Mouse (Mus musculus): ENCODE data around the gene Phyhipl. TPM values are rescaled to one million over a fixed set of nuclear protein-coding genes. Genes with fewer than 3 reads are reported as not detected.

Gene Phyhipl
- polyA plus RNA-seq, 1 experiment from 2014 or later, result 1.0 TPM

- Histone ChIP-seq H3K4me2 (peak overlapping the region; percentile 98), H3K9me3 (ENCODE audit: low read depth, low read length) (no peaks in the 10 kb centered on the region), H3K27me3 (ENCODE audit: insufficient read depth, low read length) (peaks cover 26% of the 10 kb centered on the region), H3K27ac (ENCODE audit: low read depth) (no peak overlapping the region), H3K4me1 (ENCODE audit: insufficient read depth) (no peaks in the 10 kb centered on the region), H3K36me3 (ENCODE audit: insufficient read depth) (no peaks in the 10 kb centered on the region), H3K4me3 (ENCODE audit: low read depth, low read length) (peak overlapping the region; percentile 62), H3K9ac (peak overlapping the region; percentile 13; the same call in 1 of the 2 replicates)
- TF ChIP-seq CTCF (IDR thresholded peaks at IDR 0.05; ENCODE audit: low read depth), result no peak
- ATAC-seq (ENCODE audit: insufficient read depth) (peak; percentile 72), DNase-seq (peak; percentile 39)
- under 1% methylated on average over 48 of the region's 48 CpGs for WGBS
Observed at GRCm38 (mm10) chr10:70598516-70599125, 57.1 kb downstream of the Phyhipl start.

GRCm38 (mm10) chr10:70598081-70598515 is 57.7 kb downstream of the Phyhipl start:
- ATAC-seq (ENCODE audit: insufficient read depth), result peak; percentile 50; the same call in 1 of the 2 replicates
- no peak for TF ChIP-seq CTCF (IDR thresholded peaks at IDR 0.05; ENCODE audit: low read depth)
- no peaks in the 10 kb centered on the region for H3K36me3 ChIP-seq (ENCODE audit: insufficient read depth)
- peak overlapping the region; percentile 98 for H3K4me2 ChIP-seq
- H3K9me3 ChIP-seq (ENCODE audit: low read depth, low read length), result no peaks in the 10 kb centered on the region
- 19% methylated on average over 10 of the region's 10 CpGs for WGBS
- DNase-seq, result peak; percentile 92
- H3K27ac ChIP-seq (ENCODE audit: low read depth), result no peak overlapping the region
- peaks cover 26% of the 10 kb centered on the region for H3K27me3 ChIP-seq (ENCODE audit: insufficient read depth, low read length)
- no peak overlapping the region for H3K9ac ChIP-seq
- H3K4me1 ChIP-seq (ENCODE audit: insufficient read depth), result no peaks in the 10 kb centered on the region
- H3K4me3 ChIP-seq (ENCODE audit: low read depth, low read length), result peak overlapping the region; percentile 62

- peaks cover 12% of the 10 kb centered on the region for H3K27me3 ChIP-seq (ENCODE audit: insufficient read depth, low read length)
- TF ChIP-seq CTCF (IDR thresholded peaks at IDR 0.05; ENCODE audit: low read depth), result peak; percentile 26
- no peak overlapping the region for H3K9ac ChIP-seq
- no peak for ATAC-seq (ENCODE audit: insufficient read depth)
- no peaks in the 10 kb centered on the region for H3K9me3 ChIP-seq (ENCODE audit: low read depth, low read length)
- no peaks in the 10 kb centered on the region for H3K4me1 ChIP-seq (ENCODE audit: insufficient read depth)
- no peaks in the 10 kb centered on the region for H3K36me3 ChIP-seq (ENCODE audit: insufficient read depth)
- H3K4me2 ChIP-seq, result no peak overlapping the region
- DNase-seq, result peak; percentile 37
- WGBS, result 51% methylated on average over 1 of the region's 1 CpGs
- no peak overlapping the region for H3K27ac ChIP-seq (ENCODE audit: low read depth)
- no peak overlapping the region for H3K4me3 ChIP-seq (ENCODE audit: low read depth, low read length)
Observed at GRCm38 (mm10) chr10:70594007-70594406, 61.8 kb downstream of the Phyhipl start.

- no peak for TF ChIP-seq CTCF (IDR thresholded peaks at IDR 0.05; ENCODE audit: low read depth)
- H3K9me3 ChIP-seq (ENCODE audit: low read depth, low read length), result no peaks in the 10 kb centered on the region
- H3K27me3 ChIP-seq (ENCODE audit: insufficient read depth, low read length), result no peaks in the 10 kb centered on the region
- DNase-seq, result no peak
- ATAC-seq (ENCODE audit: insufficient read depth), result no peak
- H3K4me1 ChIP-seq (ENCODE audit: insufficient read depth), result no peaks in the 10 kb centered on the region
- no peak overlapping the region for H3K4me3 ChIP-seq (ENCODE audit: low read depth, low read length)
- no peaks in the 10 kb centered on the region for H3K36me3 ChIP-seq (ENCODE audit: insufficient read depth)
- 81% methylated on average over 3 of the region's 3 CpGs for WGBS
- no peak overlapping the region for H3K9ac ChIP-seq
- H3K27ac ChIP-seq (ENCODE audit: low read depth), result no peak overlapping the region
- H3K4me2 ChIP-seq, result no peak overlapping the region
Observed at GRCm38 (mm10) chr10:70586876-70587405, 68.8 kb downstream of the Phyhipl start.

GRCm38 (mm10) chr10:70584171-70584570 is 71.6 kb downstream of the Phyhipl start:
- Histone ChIP-seq H3K4me2 (no peak overlapping the region), H3K27me3 (ENCODE audit: insufficient read depth, low read length) (no peaks in the 10 kb centered on the region), H3K4me3 (ENCODE audit: low read depth, low read length) (no peak overlapping the region), H3K9ac (no peak overlapping the region), H3K36me3 (ENCODE audit: insufficient read depth) (no peaks in the 10 kb centered on the region), H3K9me3 (ENCODE audit: low read depth, low read length) (no peaks in the 10 kb centered on the region), H3K27ac (ENCODE audit: low read depth) (no peak overlapping the region), H3K4me1 (ENCODE audit: insufficient read depth) (no peaks in the 10 kb centered on the region)
- DNase-seq (no peak), ATAC-seq (ENCODE audit: insufficient read depth) (no peak)
- TF ChIP-seq CTCF (IDR thresholded peaks at IDR 0.05; ENCODE audit: low read depth), result no peak
- WGBS, result 83% methylated on average over 1 of the region's 1 CpGs

- ATAC-seq (ENCODE audit: insufficient read depth), result peak; percentile 52
- Histone ChIP-seq H3K4me3 (ENCODE audit: low read depth, low read length) (no peak overlapping the region), H3K9me3 (ENCODE audit: low read depth, low read length) (no peaks in the 10 kb centered on the region), H3K9ac (no peak overlapping the region), H3K4me1 (ENCODE audit: insufficient read depth) (no peaks in the 10 kb centered on the region), H3K27ac (ENCODE audit: low read depth) (no peak overlapping the region), H3K4me2 (no peak overlapping the region), H3K27me3 (ENCODE audit: insufficient read depth, low read length) (no peaks in the 10 kb centered on the region), H3K36me3 (ENCODE audit: insufficient read depth) (no peaks in the 10 kb centered on the region)
- peak; percentile 77 for DNase-seq
- 20% methylated on average over 7 of the region's 7 CpGs for WGBS
- TF ChIP-seq CTCF (IDR thresholded peaks at IDR 0.05; ENCODE audit: low read depth), result no peak
Observed at GRCm38 (mm10) chr10:70581556-70582211, 74.1 kb downstream of the Phyhipl start.

DNA sequence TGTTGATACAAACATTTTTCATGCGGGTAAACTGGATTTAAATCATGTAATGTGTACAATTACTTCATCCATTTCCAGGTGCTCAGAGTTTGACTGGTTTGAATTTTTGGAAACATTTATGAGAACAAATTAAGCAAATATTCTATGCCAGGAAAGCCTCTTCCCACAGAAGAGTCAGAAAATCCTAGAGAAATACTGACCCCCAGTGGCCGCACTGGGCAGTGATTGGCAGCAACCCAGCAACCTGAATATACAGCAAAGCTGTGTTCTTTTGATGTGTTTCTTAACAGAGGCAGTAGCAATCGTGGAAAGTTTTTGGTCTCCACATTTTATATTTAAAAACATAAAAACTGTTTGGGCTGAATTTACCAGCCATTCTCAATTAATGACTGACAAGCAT is 92.1 kb downstream of the Phyhipl start:
- TF ChIP-seq CTCF (IDR thresholded peaks at IDR 0.05; ENCODE audit: low read depth), result peak; percentile 77
- 21% methylated on average over 3 of the region's 3 CpGs for WGBS

More for the DNA sequence above, 92.1 kb downstream of the Phyhipl start:
- Histone ChIP-seq H3K4me2 (no peak overlapping the region), H3K9ac (no peak overlapping the region), H3K9me3 (ENCODE audit: low read depth, low read length) (no peaks in the 10 kb centered on the region), H3K27me3 (ENCODE audit: insufficient read depth, low read length) (no peaks in the 10 kb centered on the region), H3K4me1 (ENCODE audit: insufficient read depth) (no peaks in the 10 kb centered on the region), H3K36me3 (ENCODE audit: insufficient read depth) (no peaks in the 10 kb centered on the region), H3K4me3 (ENCODE audit: low read depth, low read length) (no peak overlapping the region), H3K27ac (ENCODE audit: low read depth) (no peak overlapping the region)
- DNase-seq, result peak; percentile 92
- no peak for ATAC-seq (ENCODE audit: insufficient read depth)
